Mouse (Mus musculus): ENCODE results near the gene Olfr1232.

The Olfr1232 gene

DNA sequence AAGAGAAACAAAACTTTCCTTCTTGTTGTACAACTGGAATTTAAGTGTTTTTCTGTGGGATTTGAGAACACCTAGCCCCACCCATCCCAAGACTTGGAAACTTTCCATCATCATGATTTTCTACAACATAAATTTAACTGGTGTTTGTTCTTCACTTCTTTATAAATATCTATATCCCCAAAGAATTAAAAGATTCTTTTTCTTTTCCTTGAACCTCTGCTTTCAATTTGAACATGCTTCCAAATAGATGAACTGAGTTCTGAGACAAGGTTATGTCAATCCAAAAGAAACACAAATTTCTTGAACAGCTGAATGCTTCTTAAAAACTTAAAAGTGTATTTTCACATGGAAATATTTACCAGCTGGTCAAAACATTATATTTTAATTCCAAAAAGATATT, at the start of gene Olfr1232:
Olfr1232 (minus strand) TSS at position 101 of the 400 bp plus-strand sequence.
- DNase-seq (ENCODE audit: low spot score in 2 of 2), result no peak

DNA sequence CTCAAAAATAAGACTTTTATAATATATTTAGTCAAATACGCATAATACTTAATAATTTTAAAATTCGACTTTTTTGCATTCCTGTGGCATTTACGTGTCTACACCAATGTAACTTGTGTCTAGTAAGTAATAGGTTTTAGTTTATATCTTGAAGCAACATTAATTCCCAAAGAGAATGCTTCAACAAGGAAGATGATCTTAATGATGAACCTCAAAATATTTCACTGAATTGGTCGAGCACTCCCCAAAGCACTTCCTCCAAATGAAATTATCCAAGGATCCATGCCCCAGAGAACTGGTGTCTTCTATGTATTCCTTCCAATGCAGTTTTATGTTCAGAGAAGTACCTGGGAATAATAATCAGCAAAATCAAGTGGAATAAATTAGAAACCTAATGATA, 35.3 kb upstream of the Olfr1232 start, which contains the start of gene Olfr1234:
Olfr1234 (minus strand) TSS at position 101 of the 400 bp plus-strand sequence.
- no peak for DNase-seq (ENCODE audit: low spot score in 2 of 2)

DNA sequence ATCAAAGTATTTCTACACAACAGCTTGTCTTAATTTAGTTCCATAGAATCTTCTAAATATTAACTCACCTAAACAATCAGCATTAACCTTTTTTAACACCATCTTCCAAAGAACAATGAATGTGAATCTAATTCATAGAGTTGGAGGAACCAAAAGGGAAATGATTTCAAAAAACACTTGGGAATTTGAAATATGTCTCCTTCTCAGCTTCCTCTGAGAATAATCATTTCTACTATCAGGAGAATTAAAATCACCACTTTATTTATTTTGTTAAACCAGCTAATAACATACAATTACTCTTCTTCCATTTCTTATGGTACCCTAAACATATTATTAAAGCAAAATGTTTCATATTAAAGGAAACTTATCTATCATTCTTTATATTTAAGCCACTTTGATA, 12.8 kb upstream of the Olfr1232 start, which contains the start of gene Olfr1233:
Olfr1233 (minus strand) TSS at position 101 of the 400 bp plus-strand sequence.
- no peak for DNase-seq (ENCODE audit: low spot score in 2 of 2)

DNA sequence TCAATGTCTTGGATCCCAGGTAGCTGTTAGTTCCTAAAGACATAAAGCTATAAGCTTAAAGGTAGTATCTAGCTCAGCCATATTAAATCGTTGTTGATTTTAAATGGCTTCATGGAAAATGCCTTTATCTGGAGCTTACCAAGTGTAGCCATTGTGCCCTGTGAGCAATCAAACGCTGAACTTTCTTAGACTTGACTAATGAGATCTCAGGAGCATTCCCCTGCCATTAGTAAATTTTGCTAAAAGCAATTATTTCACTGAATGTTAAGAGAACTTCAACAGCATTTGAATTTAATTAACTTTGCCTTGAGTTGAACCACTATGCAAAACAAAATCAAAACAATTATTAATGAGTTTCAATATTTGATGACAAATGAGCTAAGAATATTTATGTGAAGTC, 22.5 kb downstream of the Olfr1232 start, which contains the start of gene Olfr1231:
Olfr1231 (minus strand) TSS at position 101 of the 400 bp plus-strand sequence.
- no peak for DNase-seq (ENCODE audit: low spot score in 2 of 2)

DNA sequence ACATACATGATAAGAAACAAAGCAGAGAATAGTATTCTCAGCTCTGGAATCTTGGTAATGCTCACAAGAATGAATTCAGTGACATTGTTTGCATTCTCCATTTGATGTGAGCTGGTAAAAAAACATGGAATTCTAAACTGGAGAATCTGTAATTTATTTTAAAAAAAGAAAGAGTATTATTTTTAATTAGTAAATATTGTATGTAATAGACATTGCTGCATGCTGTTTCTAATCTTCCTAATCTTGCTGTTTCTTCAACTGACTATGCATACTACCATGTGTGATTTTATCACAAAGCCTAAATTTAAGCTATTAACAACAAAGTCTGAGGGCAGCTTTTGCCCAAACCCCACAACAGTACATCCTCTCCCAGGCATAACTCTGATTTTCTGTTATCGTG, 32.3 kb downstream of the Olfr1232 start, which contains the start of gene Olfr1230:
Olfr1230 (minus strand) TSS at position 101 of the 400 bp plus-strand sequence.
- no peak for DNase-seq (ENCODE audit: low spot score in 2 of 2)

DNA sequence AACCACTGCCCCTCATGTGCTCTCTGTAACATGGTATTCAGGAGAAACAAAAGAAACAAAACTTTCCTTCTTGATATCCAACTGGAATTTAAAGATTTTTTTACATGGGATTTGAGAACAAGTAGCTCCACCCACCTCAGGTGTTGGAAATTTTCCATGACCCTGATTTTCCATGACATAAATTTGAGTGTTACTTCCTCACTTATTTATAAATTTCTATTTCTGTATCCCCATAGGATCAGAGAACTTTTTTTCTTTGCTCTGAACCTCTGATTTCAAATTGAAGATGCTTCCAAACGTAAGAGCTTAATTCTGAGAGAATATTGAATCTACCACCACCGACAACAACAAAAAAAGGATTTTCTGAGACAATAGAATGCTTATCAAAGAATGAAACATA, 41.6 kb downstream of the Olfr1232 start, which contains the start of gene Olfr1229:
Olfr1229 (minus strand) TSS at position 101 of the 400 bp plus-strand sequence.
- DNase-seq (ENCODE audit: low spot score in 2 of 2), result no peak

Data from thymus, postnatal 10 days (tissue).